ENCODE assay signal across 8 mouse cellular contexts in the genomic region with DNA sequence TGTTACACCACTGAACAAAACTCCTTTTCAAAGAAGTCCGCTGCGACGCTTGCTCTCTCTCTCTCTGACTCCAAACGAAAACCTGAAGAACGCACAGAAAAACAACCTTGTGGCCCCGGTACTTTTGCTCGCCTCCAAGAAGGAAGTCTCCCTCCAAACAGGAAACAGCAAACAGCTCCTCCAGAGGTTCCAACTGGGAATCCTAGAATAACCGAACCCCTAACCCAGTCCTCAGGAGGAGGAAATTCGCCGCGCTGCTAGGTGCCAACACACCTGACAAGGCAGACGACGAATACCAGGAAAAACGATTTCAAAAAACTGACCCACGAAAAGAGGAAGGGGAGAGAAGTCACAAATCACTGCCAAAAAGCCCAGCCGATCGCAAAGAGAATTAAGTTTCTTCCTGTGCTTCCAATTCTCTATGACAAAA. TPM values are rescaled to one million over a fixed set of nuclear protein-coding genes. Genes with fewer than 3 reads are reported as not detected.
DNase-seq lines count a peak whose midpoint lies in the region; ATAC-seq and TF ChIP-seq lines count a peak whose summit lies in the region.

No protein-coding gene starts in this region.

- TF ChIP-seq CTCF in hindbrain, postnatal 0 days (IDR thresholded peaks at IDR 0.05; ENCODE audit: low read depth): peak; percentile 55
- TF ChIP-seq CTCF in testis, adult 2 months (IDR thresholded peaks at IDR 0.05; ENCODE audit: control insufficient read depth, insufficient read depth, insufficient replicate concordance, low read depth, low read length): no peak

- under 1% methylated on average over 17 of the region's 17 CpGs for WGBS in hindbrain, postnatal 0 days
- under 1% methylated on average over 17 of the region's 17 CpGs for WGBS in limb, embryonic 13.5 days
- under 1% methylated on average over 17 of the region's 17 CpGs for WGBS in midbrain, embryonic 15.5 days

- H3K4me1 ChIP-seq in hindbrain, postnatal 0 days (ENCODE audit: insufficient read depth, low read length): 0 out of 2 replicates have a peak, but pooled peaks cover 11% of the 10 kb centered on the region
- peaks cover 22% of the 10 kb centered on the region for H3K4me1 ChIP-seq in limb, embryonic 13.5 days
- peaks cover 13% of the 10 kb centered on the region for H3K4me1 ChIP-seq in midbrain, embryonic 15.5 days
- H3K4me1 ChIP-seq in testis, adult 2 months (ENCODE audit: control insufficient read depth, insufficient read depth, low read length): peaks cover 2% of the 10 kb centered on the region; the same call in 1 of the 2 replicates

- no peak for DNase-seq in frontal cortex, adult 2 months (ENCODE audit: extremely low spot score in 1 of 2, low spot score in 1 of 2)
- peak; percentile 20 to 42 for DNase-seq in cerebellum, postnatal 36 days
- peak; percentile 7 to 9 for DNase-seq in gastrocnemius, adult 8-10 months (ENCODE audit: low spot score in 2 of 2)
- DNase-seq in hindbrain, postnatal 0 days (ENCODE audit: low spot score): peak; percentile 63

- H3K27me3 ChIP-seq in hindbrain, postnatal 0 days (ENCODE audit: insufficient read depth, low read length): no peaks in the 10 kb centered on the region
- H3K27me3 ChIP-seq in limb, embryonic 13.5 days: no peaks in the 10 kb centered on the region
- no peaks in the 10 kb centered on the region for H3K27me3 ChIP-seq in midbrain, embryonic 15.5 days (replicated peaks)
- no peaks in the 10 kb centered on the region for H3K27me3 ChIP-seq in testis, adult 2 months (ENCODE audit: control insufficient read depth, insufficient read depth, low read length)

- H3K4me3 ChIP-seq in hindbrain, postnatal 0 days (ENCODE audit: low read length): peak overlapping the region; percentile 91
- peak overlapping the region; percentile 87 for H3K4me3 ChIP-seq in limb, embryonic 13.5 days
- H3K4me3 ChIP-seq in midbrain, embryonic 15.5 days: peak overlapping the region; percentile 94
- peak overlapping the region; percentile 89 for H3K4me3 ChIP-seq in testis, adult 2 months (ENCODE audit: control insufficient read depth, low read depth, low read length)

- no peaks in the 10 kb centered on the region for H3K9me3 ChIP-seq in hindbrain, postnatal 0 days (ENCODE audit: low read length)
- no peaks in the 10 kb centered on the region for H3K9me3 ChIP-seq in limb, embryonic 13.5 days
- no peaks in the 10 kb centered on the region for H3K9me3 ChIP-seq in midbrain, embryonic 15.5 days

- H3K4me2 ChIP-seq in hindbrain, postnatal 0 days (ENCODE audit: low read depth, low read length): peak overlapping the region; percentile 81
- H3K4me2 ChIP-seq in limb, embryonic 13.5 days (replicated peaks): peak overlapping the region; percentile 80
- peak overlapping the region; percentile 76 for H3K4me2 ChIP-seq in midbrain, embryonic 15.5 days

- H3K9ac ChIP-seq in hindbrain, postnatal 0 days (replicated peaks; ENCODE audit: low read length): peak overlapping the region; percentile 95
- peak overlapping the region; percentile 94 for H3K9ac ChIP-seq in limb, embryonic 13.5 days
- H3K9ac ChIP-seq in midbrain, embryonic 15.5 days: peak overlapping the region; percentile 97

- peak overlapping the region; percentile 95 for H3K27ac ChIP-seq in hindbrain, postnatal 0 days
- H3K27ac ChIP-seq in limb, embryonic 13.5 days: peak overlapping the region; percentile 94; the same call in 1 of the 2 replicates
- peak overlapping the region; percentile 96; the same call in 1 of the 2 replicates for H3K27ac ChIP-seq in midbrain, embryonic 15.5 days
- peak overlapping the region; percentile 82 for H3K27ac ChIP-seq in testis, adult 2 months (ENCODE audit: control insufficient read depth, insufficient read depth, low read depth, low read length)

- no peaks in the 10 kb centered on the region for H3K36me3 ChIP-seq in hindbrain, postnatal 0 days (ENCODE audit: insufficient read depth, low read length)
- no peaks in the 10 kb centered on the region for H3K36me3 ChIP-seq in limb, embryonic 13.5 days
- H3K36me3 ChIP-seq in midbrain, embryonic 15.5 days (replicated peaks): no peaks in the 10 kb centered on the region
- H3K36me3 ChIP-seq in testis, adult 2 months (ENCODE audit: control insufficient read depth, insufficient read depth, low read length): no peaks in the 10 kb centered on the region

- no peak for TF ChIP-seq POLR2A in testis, adult 2 months (IDR thresholded peaks at IDR 0.05; ENCODE audit: control insufficient read depth, low read depth, low read length)

- peak; percentile 41; the same call in 1 of the 2 replicates for ATAC-seq in frontal cortex, adult (ENCODE audit: low TSS enrichment)
- 0 out of 2 replicates have a peak, but pooled peaks have one; percentile 36 for ATAC-seq in hindbrain, postnatal 0 days
- no peak; the same call in 1 of the 2 replicates for ATAC-seq in limb, embryonic 13.5 days (ENCODE audit: low FRiP score, low read depth)
- ATAC-seq in midbrain, embryonic 15.5 days (replicated peaks): peak; percentile 38

RNA-seq across cellular contexts. Expression of a gene that starts 0.9 kb away (rescaled TPM):
- 25.6 and 26.8 TPM in 2 replicates for polyA plus RNA-seq in frontal cortex, adult 2 months (2012; rRNA removed)
- 10 to 100 TPM in 2 of 4 experiments, 1 to 10 TPM in 2; 8.7 to 10.4 (median 9.6) TPM for total RNA-seq in gastrocnemius, adult 8-10 months (2022)
- total RNA-seq in hindbrain, postnatal 0 days (2014; rRNA removed): 10.8 and 12.3 TPM in 2 replicates
- 7.9 and 8.1 TPM in 2 replicates for polyA plus RNA-seq in hindbrain, postnatal 0 days (2015; fragmentation: Nextera tagmentation; extraction: Ambion mirVana)
- polyA plus RNA-seq in limb, embryonic 13.5 days (2015; fragmentation: Nextera tagmentation; extraction: Ambion mirVana): 17.9 and 18.5 TPM in 2 replicates
- polyA plus RNA-seq in midbrain, embryonic 15.5 days (2015; fragmentation: Nextera tagmentation; extraction: Ambion mirVana): 8.3 and 8.4 TPM in 2 replicates
- 3.8 and 4.7 TPM in 2 replicates for polyA plus RNA-seq in testis, adult 2 months (2012; rRNA removed)

Comparison
In these comparisons a context has a peak if more than half of its experiments do, and no peak if none do; other contexts are left out.
1. DNase-seq: peak in cerebellum, postnatal 36 days (2 of 2), gastrocnemius, adult 8-10 months (2 of 2) and hindbrain, postnatal 0 days (single experiment); none in frontal cortex, adult 2 months (0 of 2).
2. Peak in every context shown above with its lines, with median percentiles within 50 percentile points of each other: H3K27ac ChIP-seq, H3K4me2 ChIP-seq, H3K4me3 ChIP-seq and H3K9ac ChIP-seq.